Mouse (Mus musculus): ENCODE data around the gene Map3k20.

Map3k20 gene

GRCm38 (mm10) chr2:72379425-72379824 lies 94.0 kb downstream of the Map3k20 start:
- no peak for DNase-seq (ENCODE audit: low read depth)

- no peak for DNase-seq (ENCODE audit: low read depth)
Observed at GRCm38 (mm10) chr2:72382662-72383061, 97.2 kb downstream of the Map3k20 start.

GRCm38 (mm10) chr2:72383321-72383720 lies 97.9 kb downstream of the Map3k20 start:
- DNase-seq (ENCODE audit: low read depth) = no peak

- DNase-seq (ENCODE audit: low read depth) = no peak
Observed at GRCm38 (mm10) chr2:72389411-72389810, 104.0 kb downstream of the Map3k20 start.

GRCm38 (mm10) chr2:72389942-72390341 lies 104.5 kb downstream of the Map3k20 start:
- peak; percentile 82 for DNase-seq (ENCODE audit: low read depth)

GRCm38 (mm10) chr2:72390474-72390873 lies 105.0 kb downstream of the Map3k20 start:
- no peak for DNase-seq (ENCODE audit: low read depth)

- no peak for DNase-seq (ENCODE audit: low read depth)
Observed at GRCm38 (mm10) chr2:72391024-72391423, 105.6 kb downstream of the Map3k20 start.

GRCm38 (mm10) chr2:72391721-72392120 lies 106.3 kb downstream of the Map3k20 start:
- DNase-seq (ENCODE audit: low read depth) = no peak

- no peak for DNase-seq (ENCODE audit: low read depth)
Observed at GRCm38 (mm10) chr2:72392316-72392715, 106.9 kb downstream of the Map3k20 start.

GRCm38 (mm10) chr2:72396934-72397333 lies 111.5 kb downstream of the Map3k20 start:
- no peak for DNase-seq (ENCODE audit: low read depth)

GRCm38 (mm10) chr2:72398227-72398626 lies 112.8 kb downstream of the Map3k20 start:
- no peak for DNase-seq (ENCODE audit: low read depth)

- no peak for DNase-seq (ENCODE audit: low read depth)
Observed at GRCm38 (mm10) chr2:72399469-72400195, 114.2 kb downstream of the Map3k20 start.

- DNase-seq (ENCODE audit: low read depth) = no peak
Observed at GRCm38 (mm10) chr2:72401290-72401689, 115.9 kb downstream of the Map3k20 start.

- DNase-seq (ENCODE audit: low read depth) = no peak
Observed at GRCm38 (mm10) chr2:72405621-72406555, 120.5 kb downstream of the Map3k20 start.

GRCm38 (mm10) chr2:72406701-72407100 lies 121.3 kb downstream of the Map3k20 start:
- DNase-seq (ENCODE audit: low read depth) = no peak

GRCm38 (mm10) chr2:72407341-72408092 lies 122.1 kb downstream of the Map3k20 start:
- no peak for DNase-seq (ENCODE audit: low read depth)

- no peak for DNase-seq (ENCODE audit: low read depth)
Observed at GRCm38 (mm10) chr2:72409968-72410367, 124.5 kb downstream of the Map3k20 start.

GRCm38 (mm10) chr2:72412266-72412665 lies 126.8 kb downstream of the Map3k20 start:
- no peak for DNase-seq (ENCODE audit: low read depth)

- DNase-seq (ENCODE audit: low read depth) = no peak
Observed at GRCm38 (mm10) chr2:72415416-72415815, 130.0 kb downstream of the Map3k20 start.

- DNase-seq (ENCODE audit: low read depth) = no peak
Observed at GRCm38 (mm10) chr2:72416095-72417080, 131.0 kb downstream of the Map3k20 start.

- peak; percentile 37 for DNase-seq (ENCODE audit: low read depth)
Observed at GRCm38 (mm10) chr2:72420561-72420960, 135.1 kb downstream of the Map3k20 start.
